Mouse (Mus musculus) lung, postnatal 10 days (tissue): ENCODE results near the gene D930020B18Rik.

Experiments
- DNase-seq: peaks from one replicate; pipeline ENCODE4 v3.0.0; 2021

Gene D930020B18Rik

DNA sequence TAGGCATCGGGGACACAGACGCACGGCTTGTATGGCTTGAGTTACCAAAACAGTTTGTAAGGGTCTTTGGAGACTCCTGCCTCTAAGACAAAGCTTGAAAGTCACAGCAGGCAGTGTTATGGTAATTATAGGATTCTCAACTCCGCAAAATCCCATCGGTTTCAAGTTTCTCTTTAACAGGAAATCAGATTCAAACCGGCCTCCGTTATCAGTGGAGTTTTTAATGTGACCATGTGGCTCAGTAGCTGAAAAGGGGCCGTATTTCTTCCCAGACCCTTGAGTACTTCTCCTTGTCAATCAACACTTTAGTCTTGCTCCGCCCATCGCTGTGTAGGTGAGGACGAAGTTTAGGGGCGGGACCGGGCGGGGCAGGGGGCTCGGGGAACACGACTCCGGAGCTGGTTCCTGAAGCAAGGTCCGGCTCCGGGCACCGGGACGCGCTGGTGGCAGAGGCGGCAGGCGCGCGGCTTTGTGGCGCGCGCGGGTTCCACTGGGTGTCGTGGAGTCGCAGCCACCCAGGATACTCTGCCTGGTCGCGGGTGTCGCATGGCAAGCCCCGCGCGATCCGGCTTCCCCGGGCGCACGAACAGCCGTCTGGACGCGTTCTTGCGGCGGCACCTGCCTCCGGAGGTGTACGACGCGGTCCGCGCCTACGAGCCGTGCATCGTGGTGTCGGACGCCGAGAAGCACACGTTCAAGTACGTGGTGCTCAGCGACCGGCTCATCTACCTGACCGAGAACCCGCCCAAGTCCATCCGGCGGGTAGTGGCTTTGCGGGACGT lies at the start of gene D930020B18Rik:
Gene D930020B18Rik (plus strand): TSS at position 317 of the 782 bp plus-strand sequence.
- peak; percentile 8 for DNase-seq

DNA sequence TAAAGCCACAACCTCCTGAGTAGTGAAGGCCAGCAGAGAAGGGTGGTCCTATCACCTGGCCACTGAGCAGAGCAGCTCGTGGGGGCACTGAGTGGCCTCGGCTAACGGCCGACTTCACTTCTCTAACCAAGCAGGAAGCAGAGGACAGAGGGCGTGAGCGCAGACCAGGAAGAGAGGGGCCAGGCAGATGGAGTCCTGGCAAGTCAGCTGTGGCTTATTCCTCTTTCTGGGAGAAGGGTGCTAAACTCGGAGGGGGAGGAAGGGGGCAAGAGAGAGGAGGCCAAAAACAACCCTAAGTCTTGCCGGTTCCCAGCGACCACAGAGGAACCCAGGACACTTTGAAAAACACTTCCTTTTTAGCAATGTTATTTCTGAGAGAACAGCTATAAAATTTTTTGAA lies 44.8 kb upstream of the D930020B18Rik start:
- DNase-seq, result no peak

DNA sequence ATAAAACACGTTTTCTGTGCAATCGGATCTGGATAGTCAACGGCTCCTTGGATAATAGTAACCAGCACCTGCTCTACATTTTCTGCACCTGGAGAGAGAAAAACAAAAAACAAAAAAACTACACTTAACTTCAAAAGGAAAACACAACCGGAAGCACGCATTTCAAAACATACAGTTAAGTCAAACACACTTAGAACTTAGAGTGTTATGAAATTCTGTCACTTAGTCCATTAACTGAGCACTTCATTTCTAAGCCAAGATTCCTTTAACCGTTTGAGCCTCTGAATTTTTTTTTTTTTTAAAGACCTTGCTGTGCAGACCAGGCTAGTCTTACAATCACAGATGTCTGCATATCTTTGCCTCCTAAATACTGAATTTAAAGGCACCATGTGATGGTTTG lies 40.1 kb upstream of the D930020B18Rik start:
- DNase-seq, result no peak

DNA sequence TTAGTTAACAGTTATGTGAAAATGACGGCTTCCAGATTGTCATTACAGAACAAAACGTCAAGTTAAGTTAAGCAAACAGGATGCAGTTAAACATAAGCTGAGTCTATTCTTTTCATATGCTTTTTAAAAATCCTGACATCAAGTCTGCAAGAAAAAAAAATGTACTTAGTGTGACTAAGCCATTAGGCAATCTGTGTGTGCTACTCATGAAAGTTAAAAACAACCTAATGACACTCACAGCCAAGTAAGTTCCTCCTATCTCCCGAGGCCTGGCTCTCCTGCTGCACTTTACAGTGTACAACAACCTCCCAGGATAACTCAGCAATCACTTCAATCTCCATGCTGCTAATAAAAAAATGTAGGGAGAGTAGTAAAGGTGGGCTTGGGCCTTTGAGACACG lies 37.8 kb upstream of the D930020B18Rik start:
- DNase-seq, result no peak

DNA sequence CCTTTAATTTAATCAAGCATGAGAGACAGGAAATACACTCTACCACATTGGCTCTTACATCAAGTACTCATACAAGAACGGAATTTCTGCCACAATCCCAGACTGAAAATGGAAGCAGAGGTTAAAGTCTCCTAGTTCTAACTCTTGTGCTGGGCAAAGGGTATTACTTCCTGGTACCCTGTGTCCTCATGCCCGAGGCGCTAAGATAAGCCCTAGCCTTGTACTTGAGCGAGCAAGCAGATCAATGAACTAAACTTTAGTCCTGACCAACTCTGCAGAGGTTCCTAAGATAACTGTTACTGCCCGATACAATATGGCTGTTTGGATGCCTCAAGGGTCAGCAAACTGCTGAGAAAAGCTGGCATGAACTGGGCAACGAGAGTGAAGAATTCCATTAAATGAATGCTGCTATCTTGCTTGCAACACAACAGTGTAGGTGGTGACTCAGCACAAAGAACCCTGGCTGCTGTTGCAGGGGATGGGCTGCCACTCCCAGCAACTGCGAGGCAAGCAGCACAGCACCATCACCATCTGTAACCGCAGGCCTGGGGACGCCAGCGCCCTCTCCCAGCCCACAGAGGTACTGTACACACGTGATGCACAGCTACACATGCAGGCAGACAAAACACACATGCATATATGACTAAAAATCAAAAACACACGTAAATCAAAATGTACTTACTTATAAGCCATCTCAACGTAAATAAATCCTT lies 36.6 kb upstream of the D930020B18Rik start:
- DNase-seq, result no peak

DNA sequence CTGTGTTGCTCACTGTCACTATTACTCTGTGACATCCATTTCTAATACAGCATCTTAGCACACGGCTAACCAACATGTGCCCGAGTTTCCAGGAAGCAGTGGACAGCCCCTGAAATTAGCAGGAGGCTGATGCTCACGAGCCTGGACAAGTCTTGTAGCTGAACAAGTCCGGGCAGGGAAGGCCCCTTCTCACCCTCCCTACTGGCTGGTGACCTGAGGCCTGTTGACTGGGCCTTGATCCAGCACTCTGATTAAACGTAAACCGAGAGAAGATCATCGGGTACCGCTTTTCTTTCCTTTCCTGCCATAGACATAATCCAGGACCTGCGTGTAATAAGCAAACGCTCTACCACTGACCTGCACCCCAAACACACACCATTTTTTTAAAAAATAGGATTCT lies 33.2 kb upstream of the D930020B18Rik start:
- DNase-seq, result no peak

DNA sequence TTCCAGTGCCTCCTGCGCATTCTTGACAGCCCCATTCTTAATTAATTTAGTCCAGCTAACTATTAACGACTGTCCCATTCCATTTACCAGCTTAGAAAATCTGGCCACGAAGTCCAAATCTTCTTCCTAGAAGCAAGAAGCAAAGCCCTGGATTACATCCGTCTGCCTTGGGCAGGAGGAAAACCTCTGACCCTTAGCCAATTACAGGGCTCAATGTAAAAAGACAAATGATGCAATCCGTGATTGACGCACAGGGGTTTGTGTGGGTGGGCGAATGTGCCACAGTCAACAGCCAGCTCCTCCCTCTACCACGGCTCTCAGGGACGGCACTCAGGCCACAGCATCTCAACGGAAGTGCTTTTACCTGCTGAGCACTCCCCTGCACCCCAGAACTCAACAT lies 29.8 kb upstream of the D930020B18Rik start:
- no peak for DNase-seq

DNA sequence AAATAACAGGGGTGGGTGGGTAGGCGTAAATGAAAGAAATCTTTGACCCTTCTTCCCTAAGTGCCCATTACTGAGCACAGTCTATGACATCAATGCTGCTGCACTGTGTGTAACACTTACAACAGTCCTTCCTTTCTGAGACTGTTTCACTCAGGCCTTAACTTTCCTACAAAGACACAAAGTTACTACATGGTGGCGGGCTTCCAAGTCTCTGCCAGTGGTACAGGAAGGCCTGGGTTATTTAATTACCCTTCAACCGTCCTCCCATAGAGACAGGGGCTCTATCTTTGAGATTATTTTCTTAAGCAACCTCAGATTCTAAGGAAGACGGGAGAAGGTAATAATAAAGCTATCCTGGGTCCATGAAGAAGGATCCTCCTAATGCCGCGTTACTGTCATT lies 28.9 kb upstream of the D930020B18Rik start:
- DNase-seq, result no peak

DNA sequence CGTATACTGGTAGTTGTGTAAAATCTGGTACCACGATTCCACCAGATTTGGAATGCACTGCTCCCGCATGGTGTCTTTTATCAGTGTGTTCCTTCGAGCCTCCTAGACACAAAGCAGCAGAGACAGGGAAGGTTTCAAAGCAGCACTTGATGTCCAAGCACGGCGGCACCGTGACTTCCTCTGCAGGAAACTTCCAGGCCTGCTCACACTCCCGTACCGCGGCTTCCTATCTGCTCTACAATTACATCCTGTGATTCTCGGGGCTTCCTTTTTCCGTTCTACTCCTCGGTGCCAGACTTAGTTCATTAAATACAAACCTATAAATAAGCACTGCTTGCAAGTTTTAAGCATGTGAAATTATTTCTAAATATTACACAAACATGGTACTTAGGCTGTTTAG lies 27.8 kb upstream of the D930020B18Rik start:
- DNase-seq, result peak; percentile 64

DNA sequence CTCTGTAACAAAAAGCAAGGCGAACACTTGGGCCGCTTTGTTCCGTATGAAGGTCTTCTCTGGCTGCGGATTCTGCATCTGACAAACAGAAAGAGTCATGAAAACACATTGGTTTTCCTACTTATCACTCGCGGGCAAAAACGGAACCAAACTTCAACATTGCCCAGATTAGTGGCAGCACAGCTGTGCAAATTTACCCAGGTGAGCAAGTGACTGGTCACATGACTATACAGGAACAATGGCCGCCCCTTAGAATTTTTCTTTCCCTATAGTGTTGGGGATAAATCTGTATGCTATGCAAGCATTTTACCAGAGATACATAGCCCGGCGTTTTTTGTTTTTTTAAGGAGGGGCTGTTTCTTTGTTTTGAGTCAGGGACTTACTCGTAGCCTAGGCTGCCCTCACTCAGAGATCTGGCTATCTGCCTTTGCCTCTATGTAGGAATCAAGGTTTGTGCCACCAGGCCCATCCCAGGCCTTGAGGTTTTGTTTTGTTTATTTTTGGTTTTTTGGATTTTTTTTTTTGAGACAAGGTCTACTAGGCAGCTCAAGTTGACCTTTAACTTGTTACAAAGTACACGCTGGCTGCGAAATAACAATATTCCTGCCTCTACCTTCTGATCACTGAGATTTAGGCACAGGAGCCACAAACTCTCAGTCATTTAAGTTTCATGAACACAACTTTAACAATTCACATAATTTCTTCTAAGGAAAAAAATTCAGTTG lies 26.1 kb upstream of the D930020B18Rik start:
- DNase-seq, result no peak

DNA sequence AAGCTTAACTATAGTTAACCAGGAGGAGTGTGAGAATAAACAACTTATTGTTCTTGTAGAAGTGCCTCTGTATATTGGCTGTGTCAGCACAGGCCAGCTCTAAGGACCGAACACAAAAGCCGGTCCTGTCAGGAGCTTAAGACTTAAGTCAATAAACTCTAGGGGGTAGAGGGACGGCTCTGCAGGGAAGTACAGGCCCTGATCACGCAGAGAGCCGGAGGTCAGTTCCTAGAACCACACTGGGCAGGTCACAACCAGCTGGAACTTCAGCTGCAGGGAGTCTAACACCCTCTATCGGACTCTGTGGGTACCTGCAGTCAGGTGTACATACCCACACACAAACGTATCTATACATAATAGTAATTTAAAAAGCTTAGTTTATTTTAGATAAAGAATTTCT lies 25.5 kb upstream of the D930020B18Rik start:
- no peak for DNase-seq

DNA sequence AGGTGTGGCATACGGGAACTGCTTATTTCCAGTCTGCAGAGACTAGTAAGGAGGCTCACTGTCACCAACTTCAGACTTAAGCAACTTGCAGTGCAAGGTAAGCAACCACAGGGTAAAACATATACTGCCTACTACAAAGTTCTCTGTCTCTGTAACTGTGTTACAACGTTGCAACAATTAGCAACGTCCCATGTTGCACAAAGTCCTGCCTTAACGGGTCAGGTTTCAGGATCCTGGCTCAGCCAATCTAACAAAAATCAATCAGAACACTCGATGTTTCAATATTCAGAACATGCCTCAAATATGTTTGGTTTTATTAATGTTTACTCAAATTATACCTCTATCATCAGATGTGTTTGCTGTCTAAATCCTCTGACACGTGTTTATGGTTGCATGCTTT lies 19.0 kb upstream of the D930020B18Rik start:
- no peak for DNase-seq

DNA sequence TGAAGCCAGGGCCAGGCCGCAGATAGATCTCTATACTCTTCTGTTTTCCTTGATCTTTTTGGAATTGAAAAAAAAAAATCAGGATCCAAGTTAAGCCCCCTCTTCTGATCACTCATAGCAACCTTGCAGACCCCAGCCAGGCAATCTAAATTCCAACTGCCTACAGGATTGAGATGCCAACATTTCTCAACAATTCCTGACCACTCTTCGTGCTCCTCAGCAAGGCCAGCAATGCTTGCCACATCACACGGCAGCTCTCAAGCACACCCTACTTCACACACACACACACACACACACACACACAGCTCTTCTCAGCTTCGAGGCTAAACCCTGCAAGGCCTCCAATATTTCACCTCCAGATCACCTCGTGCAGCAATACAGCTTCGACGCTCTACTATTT lies 17.7 kb upstream of the D930020B18Rik start:
- DNase-seq, result peak; percentile 36

DNA sequence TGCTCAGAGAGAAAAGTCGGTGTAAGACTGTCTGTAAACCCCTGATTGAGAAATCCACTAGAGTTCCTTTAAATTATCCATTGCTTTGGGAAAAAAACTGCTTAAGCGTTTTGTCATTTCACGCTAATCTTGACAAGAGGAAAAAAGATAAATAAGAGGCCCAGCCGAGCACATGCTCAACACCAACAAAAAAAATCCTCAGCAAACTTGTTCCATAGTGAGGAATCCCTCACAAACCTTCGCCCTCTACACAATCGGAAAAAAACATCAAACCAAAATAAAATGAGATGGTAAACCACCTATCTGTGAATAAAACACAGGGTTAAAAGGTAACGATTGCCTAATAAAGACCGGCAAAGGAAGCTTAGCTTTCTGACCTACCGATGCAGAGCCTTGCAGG lies 16.4 kb upstream of the D930020B18Rik start:
- DNase-seq, result no peak

DNA sequence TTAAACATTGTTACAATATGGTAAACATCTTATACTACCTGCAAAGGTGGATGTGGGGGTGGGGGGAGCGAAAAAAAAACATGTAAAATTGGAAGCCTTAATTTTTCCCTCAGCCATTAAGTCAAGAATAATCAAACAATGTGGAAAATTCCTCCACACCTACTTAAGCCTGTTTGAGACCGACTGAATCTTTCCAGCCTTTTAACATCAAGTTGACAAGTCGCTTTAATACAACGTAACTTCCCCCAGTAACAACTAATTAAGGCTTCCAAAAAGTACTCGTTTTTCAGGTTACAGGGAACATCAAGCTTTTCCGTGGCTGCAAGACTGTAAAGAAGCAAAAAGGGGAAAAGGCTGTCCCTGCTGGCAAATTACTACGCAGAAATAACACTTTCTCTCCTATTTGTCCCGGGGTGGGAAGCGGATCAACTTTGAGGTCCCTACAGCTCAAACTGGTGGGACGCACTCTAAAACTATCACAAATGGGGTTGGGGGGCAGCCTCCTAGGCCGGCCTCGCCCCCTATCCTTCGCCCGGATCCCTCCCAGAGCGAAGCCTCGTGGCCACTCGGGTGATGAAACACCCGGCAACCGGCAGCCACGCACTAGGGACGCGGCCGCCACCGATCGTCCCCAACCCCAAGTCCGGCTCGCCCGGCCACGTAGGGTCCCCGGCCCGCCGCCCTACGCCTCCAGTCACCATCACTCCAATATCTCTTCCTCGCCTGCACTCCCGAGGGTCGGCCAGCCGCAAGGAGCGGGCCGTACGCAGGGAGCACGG lies 15.8 kb upstream of the D930020B18Rik start:
- peak; percentile 28 for DNase-seq

DNA sequence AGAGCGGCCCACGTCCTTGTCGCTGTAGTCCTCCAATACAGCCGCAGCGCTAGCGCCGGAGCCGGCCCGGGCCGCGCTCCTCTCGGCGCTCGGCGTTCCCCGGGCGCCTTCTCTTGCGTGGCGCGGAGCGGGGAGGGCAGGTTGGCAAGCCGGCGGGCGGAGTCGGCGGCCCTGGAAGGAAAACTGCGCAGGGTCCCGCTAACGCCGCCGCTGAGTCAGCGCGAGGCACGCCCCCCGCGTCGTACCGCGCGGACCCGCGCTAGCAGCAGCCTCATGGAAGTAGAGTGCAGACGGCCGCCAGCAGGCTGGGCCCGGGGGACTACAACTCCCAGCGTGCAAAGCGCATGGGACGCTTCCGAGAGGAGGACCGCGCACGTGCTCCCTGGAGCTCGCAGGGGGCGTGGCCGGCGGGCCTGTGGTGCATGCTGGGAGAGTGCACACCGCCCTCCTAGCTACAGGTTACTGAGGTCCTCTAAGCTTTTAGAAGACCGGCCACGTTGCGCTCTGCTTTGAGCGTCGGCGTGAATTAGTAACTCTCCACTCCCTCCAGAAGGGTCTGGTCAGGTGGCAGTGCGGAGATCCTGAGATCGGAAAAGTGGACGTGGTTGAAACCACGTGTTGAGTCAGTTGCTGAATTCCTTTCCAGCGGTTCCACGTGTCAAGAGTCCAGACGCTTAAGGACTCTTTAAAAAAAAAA lies 15.1 kb upstream of the D930020B18Rik start, which contains the start of gene Xpot:
Gene Xpot (minus strand): TSS at position 147 of the 697 bp plus-strand sequence.
- peak; percentile 99 for DNase-seq

DNA sequence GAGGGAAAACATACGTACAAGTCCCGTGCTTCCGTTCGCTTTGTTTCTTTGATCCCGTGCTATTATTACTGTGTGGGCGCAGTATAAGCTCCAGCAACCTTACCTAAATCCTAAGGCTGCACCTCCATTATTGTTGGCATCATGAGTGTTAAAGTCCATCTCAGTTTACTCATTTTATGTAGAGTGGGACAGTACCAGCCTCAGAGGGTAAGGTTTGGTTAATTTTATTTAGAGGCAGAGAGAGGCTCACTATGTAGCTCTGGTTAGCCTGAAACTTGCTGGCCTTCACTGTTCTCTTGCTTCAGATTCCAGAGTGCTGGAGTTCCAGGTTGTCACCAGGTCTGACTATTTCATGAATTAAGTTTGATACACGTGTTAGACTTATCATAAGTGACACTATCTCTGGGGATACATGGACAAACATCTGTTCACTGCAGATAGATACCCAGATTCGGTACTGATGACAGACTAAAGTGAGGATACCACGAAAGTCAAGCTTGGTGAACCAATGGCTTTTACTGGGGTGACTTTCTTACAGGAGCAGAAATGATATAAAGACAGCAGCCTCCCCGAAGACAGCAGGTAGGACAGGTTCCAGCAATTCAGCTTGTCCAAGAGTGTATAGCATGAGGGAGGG lies 14.1 kb upstream of the D930020B18Rik start:
- no peak for DNase-seq

DNA sequence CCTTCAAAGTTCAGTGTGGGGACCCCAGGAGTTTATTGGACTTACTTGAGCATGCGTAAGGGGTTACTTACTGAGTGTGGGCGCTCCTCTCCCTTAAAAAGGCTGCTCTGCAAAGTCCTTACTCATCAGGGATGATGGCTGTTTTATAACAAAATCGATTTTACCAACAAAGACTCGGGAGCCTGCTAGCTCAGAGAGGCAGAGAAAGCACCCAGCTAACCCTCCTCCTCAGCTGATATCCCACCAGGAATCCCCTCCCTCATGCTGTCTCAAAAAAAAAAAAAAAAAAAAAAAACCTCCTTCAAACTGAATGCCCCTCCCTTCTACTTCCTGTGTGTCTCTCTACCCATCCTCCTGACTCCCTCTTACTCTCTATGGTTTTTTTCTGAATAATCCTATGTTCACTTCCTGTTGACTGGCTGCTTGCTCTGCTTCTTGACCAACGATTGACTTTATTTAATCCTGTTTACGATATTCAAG lies 12.8 kb upstream of the D930020B18Rik start:
- no peak for DNase-seq

DNA sequence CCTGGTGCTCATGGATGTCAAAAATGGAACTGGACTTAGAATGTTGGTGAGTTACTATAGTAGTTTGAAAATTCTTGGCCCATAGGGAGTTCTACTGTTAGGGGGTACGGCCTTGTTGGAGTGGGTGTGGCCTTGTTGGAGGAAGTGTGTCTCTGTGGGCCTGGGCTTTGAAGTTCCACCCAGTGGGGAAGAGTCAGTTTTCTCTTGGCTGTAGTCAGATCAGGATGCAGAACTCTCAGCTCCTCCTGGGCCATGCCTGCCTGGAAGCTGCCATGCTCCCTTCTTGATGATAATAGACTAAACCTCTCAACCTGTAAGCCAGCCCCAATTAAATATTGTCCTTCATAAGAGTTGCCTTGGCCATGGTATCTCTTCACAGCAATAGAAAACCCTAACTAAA lies 7.2 kb upstream of the D930020B18Rik start:
- no peak for DNase-seq

DNA sequence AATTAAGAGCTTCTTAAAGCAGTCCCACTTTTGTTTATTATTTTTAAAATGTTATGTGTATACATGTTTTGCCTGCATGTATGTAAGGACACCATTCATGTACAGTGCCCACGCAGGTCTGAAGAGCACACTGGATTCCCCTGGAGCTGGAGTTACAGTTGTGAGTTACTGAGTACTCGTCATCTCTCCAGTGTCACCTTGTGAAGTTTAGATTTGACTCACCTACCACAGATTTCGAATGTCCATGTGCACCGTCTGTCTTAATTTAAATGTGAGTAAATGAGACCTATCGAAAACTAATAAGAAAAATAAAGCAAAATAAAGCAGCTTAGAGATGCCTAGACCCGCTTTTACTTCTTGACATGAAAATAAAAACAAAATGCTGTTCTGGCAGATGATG lies 5.1 kb upstream of the D930020B18Rik start:
- DNase-seq, result no peak

DNA sequence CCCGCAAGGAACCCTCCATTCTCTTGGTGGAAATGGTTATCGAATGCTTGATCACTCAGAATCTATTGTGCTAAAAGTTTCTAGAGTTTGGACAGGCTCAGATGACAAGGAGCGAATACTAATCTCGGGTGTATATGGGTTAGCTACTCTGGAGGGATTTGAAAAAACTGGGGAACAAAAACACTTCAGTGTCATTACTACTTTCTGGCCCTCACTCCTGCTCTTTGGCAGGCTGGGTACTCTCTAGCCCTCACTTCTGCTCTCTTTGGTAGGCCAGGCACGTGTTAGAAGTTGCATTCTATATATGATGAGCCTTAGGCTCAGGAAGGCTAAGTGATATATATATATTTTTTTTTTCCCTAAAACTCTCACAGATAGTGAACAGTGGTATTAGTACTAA lies 1.8 kb upstream of the D930020B18Rik start:
- DNase-seq, result no peak
